Mouse (Mus musculus): ENCODE results near the gene Cib4. TPM values are rescaled to one million over a fixed set of nuclear protein-coding genes. Genes with fewer than 3 reads are reported as not detected.
A peak's percentile ranks its signal among the peaks of the same experiment; 100 is the strongest.

The Cib4 gene
- polyA plus RNA-seq, 1 experiment = not detected

GRCm38 (mm10) chr5:30490845-30491244 lies 54.8 kb downstream of the Cib4 start:
- 86% methylated on average over 5 of the region's 5 CpGs for WGBS
- TF ChIP-seq POLR2A (IDR thresholded peaks at IDR 0.05; ENCODE audit: control insufficient read depth, extremely low read depth, insufficient read depth, low read length, poor library complexity) (no peak), CTCF (IDR thresholded peaks at IDR 0.05; ENCODE audit: borderline replicate concordance, control insufficient read depth, extremely low read depth, insufficient read depth, low read length, poor library complexity) (no peak)

GRCm38 (mm10) chr5:30490215-30490614 lies 55.4 kb downstream of the Cib4 start:
- DNase-seq = no peak

More at GRCm38 (mm10) chr5:30490845-30491244, 54.8 kb downstream of the Cib4 start:
- H3K4me3 ChIP-seq (ENCODE audit: control insufficient read depth, insufficient read depth, low read length) = no peak overlapping the region
- H3K4me1 ChIP-seq (replicated peaks; ENCODE audit: control insufficient read depth, insufficient read depth, low read length) = no peaks in the 10 kb centered on the region
- DNase-seq = no peak
- H3K27ac ChIP-seq (ENCODE audit: control insufficient read depth, insufficient read depth, low read length) = no peak overlapping the region
- no peaks in the 10 kb centered on the region for H3K27me3 ChIP-seq (ENCODE audit: control insufficient read depth, insufficient read depth, low read length)
- no peaks in the 10 kb centered on the region for H3K36me3 ChIP-seq (ENCODE audit: control insufficient read depth, insufficient read depth, low read length)

GRCm38 (mm10) chr5:30485136-30485535 lies 60.5 kb downstream of the Cib4 start:
- H3K27me3 ChIP-seq (ENCODE audit: control insufficient read depth, insufficient read depth, low read length) = no peaks in the 10 kb centered on the region
- TF ChIP-seq CTCF (IDR thresholded peaks at IDR 0.05; ENCODE audit: borderline replicate concordance, control insufficient read depth, extremely low read depth, insufficient read depth, low read length, poor library complexity) = no peak
- TF ChIP-seq POLR2A (IDR thresholded peaks at IDR 0.05; ENCODE audit: control insufficient read depth, extremely low read depth, insufficient read depth, low read length, poor library complexity) = no peak
- H3K4me1 ChIP-seq (replicated peaks; ENCODE audit: control insufficient read depth, insufficient read depth, low read length) = no peaks in the 10 kb centered on the region
- 80% methylated on average over 6 of the region's 6 CpGs for WGBS
- no peak overlapping the region for H3K27ac ChIP-seq (ENCODE audit: control insufficient read depth, insufficient read depth, low read length)
- DNase-seq = no peak
- H3K4me3 ChIP-seq (ENCODE audit: control insufficient read depth, insufficient read depth, low read length) = no peak overlapping the region
- H3K36me3 ChIP-seq (ENCODE audit: control insufficient read depth, insufficient read depth, low read length) = no peaks in the 10 kb centered on the region

More at GRCm38 (mm10) chr5:30490215-30490614, 55.4 kb downstream of the Cib4 start:
- TF ChIP-seq POLR2A (IDR thresholded peaks at IDR 0.05; ENCODE audit: control insufficient read depth, extremely low read depth, insufficient read depth, low read length, poor library complexity) (no peak), CTCF (IDR thresholded peaks at IDR 0.05; ENCODE audit: borderline replicate concordance, control insufficient read depth, extremely low read depth, insufficient read depth, low read length, poor library complexity) (no peak)
- Histone ChIP-seq H3K4me1 (replicated peaks; ENCODE audit: control insufficient read depth, insufficient read depth, low read length) (no peaks in the 10 kb centered on the region), H3K4me3 (ENCODE audit: control insufficient read depth, insufficient read depth, low read length) (no peak overlapping the region), H3K27me3 (ENCODE audit: control insufficient read depth, insufficient read depth, low read length) (no peaks in the 10 kb centered on the region), H3K36me3 (ENCODE audit: control insufficient read depth, insufficient read depth, low read length) (no peaks in the 10 kb centered on the region), H3K27ac (ENCODE audit: control insufficient read depth, insufficient read depth, low read length) (no peak overlapping the region)

GRCm38 (mm10) chr5:30484591-30484990 lies 61.0 kb downstream of the Cib4 start:
- Histone ChIP-seq H3K4me3 (ENCODE audit: control insufficient read depth, insufficient read depth, low read length) (no peak overlapping the region), H3K4me1 (replicated peaks; ENCODE audit: control insufficient read depth, insufficient read depth, low read length) (no peaks in the 10 kb centered on the region), H3K27me3 (ENCODE audit: control insufficient read depth, insufficient read depth, low read length) (no peaks in the 10 kb centered on the region), H3K27ac (ENCODE audit: control insufficient read depth, insufficient read depth, low read length) (no peak overlapping the region), H3K36me3 (ENCODE audit: control insufficient read depth, insufficient read depth, low read length) (no peaks in the 10 kb centered on the region)
- WGBS = 81% methylated on average over 5 of the region's 5 CpGs
- TF ChIP-seq POLR2A (IDR thresholded peaks at IDR 0.05; ENCODE audit: control insufficient read depth, extremely low read depth, insufficient read depth, low read length, poor library complexity) (no peak), CTCF (IDR thresholded peaks at IDR 0.05; ENCODE audit: borderline replicate concordance, control insufficient read depth, extremely low read depth, insufficient read depth, low read length, poor library complexity) (no peak)
- DNase-seq = no peak

- H3K4me3 ChIP-seq (ENCODE audit: control insufficient read depth, insufficient read depth, low read length) = no peak overlapping the region
- H3K36me3 ChIP-seq (ENCODE audit: control insufficient read depth, insufficient read depth, low read length) = no peaks in the 10 kb centered on the region
- no peak overlapping the region for H3K27ac ChIP-seq (ENCODE audit: control insufficient read depth, insufficient read depth, low read length)
- WGBS = 89% methylated on average over 8 of the region's 8 CpGs
- H3K27me3 ChIP-seq (ENCODE audit: control insufficient read depth, insufficient read depth, low read length) = no peaks in the 10 kb centered on the region
- no peak for DNase-seq
- H3K4me1 ChIP-seq (replicated peaks; ENCODE audit: control insufficient read depth, insufficient read depth, low read length) = no peaks in the 10 kb centered on the region
- TF ChIP-seq POLR2A (IDR thresholded peaks at IDR 0.05; ENCODE audit: control insufficient read depth, extremely low read depth, insufficient read depth, low read length, poor library complexity) = no peak
- TF ChIP-seq CTCF (IDR thresholded peaks at IDR 0.05; ENCODE audit: borderline replicate concordance, control insufficient read depth, extremely low read depth, insufficient read depth, low read length, poor library complexity) = no peak
Measured at GRCm38 (mm10) chr5:30483533-30483932, 62.1 kb downstream of the Cib4 start.

GRCm38 (mm10) chr5:30482319-30482718 lies 63.3 kb downstream of the Cib4 start:
- DNase-seq = peak; percentile 68
- Histone ChIP-seq H3K4me1 (replicated peaks; ENCODE audit: control insufficient read depth, insufficient read depth, low read length) (no peaks in the 10 kb centered on the region), H3K4me3 (ENCODE audit: control insufficient read depth, insufficient read depth, low read length) (no peak overlapping the region), H3K27me3 (ENCODE audit: control insufficient read depth, insufficient read depth, low read length) (no peaks in the 10 kb centered on the region), H3K36me3 (ENCODE audit: control insufficient read depth, insufficient read depth, low read length) (no peaks in the 10 kb centered on the region), H3K27ac (ENCODE audit: control insufficient read depth, insufficient read depth, low read length) (no peak overlapping the region)
- no peak for TF ChIP-seq POLR2A (IDR thresholded peaks at IDR 0.05; ENCODE audit: control insufficient read depth, extremely low read depth, insufficient read depth, low read length, poor library complexity)
- TF ChIP-seq CTCF (IDR thresholded peaks at IDR 0.05; ENCODE audit: borderline replicate concordance, control insufficient read depth, extremely low read depth, insufficient read depth, low read length, poor library complexity) = 0 out of 2 replicates have a peak, but pooled peaks have one; percentile 23
- WGBS = 22% methylated on average over 5 of the region's 5 CpGs

GRCm38 (mm10) chr5:30476534-30476933 lies 69.1 kb downstream of the Cib4 start:
- peak; percentile 24 for DNase-seq
- H3K4me1 ChIP-seq (replicated peaks; ENCODE audit: control insufficient read depth, insufficient read depth, low read length) = no peaks in the 10 kb centered on the region
- no peaks in the 10 kb centered on the region for H3K36me3 ChIP-seq (ENCODE audit: control insufficient read depth, insufficient read depth, low read length)
- H3K27ac ChIP-seq (ENCODE audit: control insufficient read depth, insufficient read depth, low read length) = no peak overlapping the region
- TF ChIP-seq POLR2A (IDR thresholded peaks at IDR 0.05; ENCODE audit: control insufficient read depth, extremely low read depth, insufficient read depth, low read length, poor library complexity) (no peak), CTCF (IDR thresholded peaks at IDR 0.05; ENCODE audit: borderline replicate concordance, control insufficient read depth, extremely low read depth, insufficient read depth, low read length, poor library complexity) (peak; percentile 55; the same call in 1 of the 2 replicates)
- 34% methylated on average over 10 of the region's 10 CpGs for WGBS
- H3K27me3 ChIP-seq (ENCODE audit: control insufficient read depth, insufficient read depth, low read length) = no peaks in the 10 kb centered on the region
- H3K4me3 ChIP-seq (ENCODE audit: control insufficient read depth, insufficient read depth, low read length) = no peak overlapping the region

Measured in thymus, adult 2 months (tissue).